ENCODE assay signal across 24 mouse cellular contexts in the genomic region with DNA sequence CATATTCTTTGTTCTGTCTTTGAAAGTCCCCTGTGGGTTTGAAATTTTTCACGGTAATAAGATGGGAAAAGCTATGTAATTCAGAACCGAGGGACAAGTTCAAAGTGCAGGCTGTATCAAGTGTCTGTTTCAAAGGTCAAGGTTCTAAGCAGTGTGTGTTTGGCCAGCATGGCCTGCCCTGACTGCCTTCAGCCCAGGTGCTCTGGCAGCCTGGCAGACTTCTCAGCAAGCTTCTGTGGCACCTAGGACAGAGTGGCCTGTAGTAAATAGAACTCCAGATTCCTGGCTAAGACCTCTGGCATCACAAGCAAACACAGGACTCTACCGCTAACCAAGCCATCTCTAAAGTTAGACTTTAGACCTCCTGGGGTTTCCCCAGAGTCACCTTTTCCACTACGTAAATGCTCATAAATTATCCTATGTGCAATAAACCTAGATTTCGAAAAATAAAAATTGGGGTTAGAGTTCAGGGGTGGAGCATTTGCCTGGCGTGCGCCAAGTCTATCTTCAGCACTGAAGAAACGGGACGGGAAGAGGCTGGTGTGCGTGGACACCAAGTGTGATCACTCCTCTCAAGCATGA.
DNase-seq lines count a peak whose midpoint lies in the region; ATAC-seq and TF ChIP-seq lines count a peak whose summit lies in the region.
"Had no signal": no experiment of that assay in that cellular context is flagged by ENCODE, and none has a peak within 500 bp of the region (broad histone marks: within the 10 kb centered on the region; RNA-seq: fewer than 3 reads in every experiment).

No protein-coding gene starts in this region.

- H3K9ac ChIP-seq in kidney, embryonic 15.5 days, result no peak overlapping the region
- H3K9ac ChIP-seq in intestine, postnatal 0 days (ENCODE audit: low read depth, low read length), result no peak overlapping the region
- H3K9ac ChIP-seq: embryonic facial prominence, embryonic 12.5 days; forebrain, embryonic 13.5 days; limb, embryonic 13.5 days; liver, embryonic 15.5 days; midbrain, embryonic 13.5 days; stomach, embryonic 15.5 days had no signal

- H3K27me3 ChIP-seq in kidney, embryonic 15.5 days, result peaks cover 14% of the 10 kb centered on the region; the same call in 1 of the 2 replicates
- H3K27me3 ChIP-seq in intestine, postnatal 0 days (replicated peaks; ENCODE audit: control insufficient read depth, insufficient read depth, low read length), result 0 out of 2 replicates have a peak, but pooled peaks cover 4% of the 10 kb centered on the region
- H3K27me3 ChIP-seq: embryonic facial prominence, embryonic 12.5 days; liver, embryonic 15.5 days; midbrain, embryonic 13.5 days; stomach, embryonic 15.5 days had no signal

- H3K27ac ChIP-seq in kidney, embryonic 15.5 days, result no peak overlapping the region
- peak overlapping the region; percentile 68 for H3K27ac ChIP-seq in intestine, postnatal 0 days (ENCODE audit: low read depth, low read length)
- H3K27ac ChIP-seq: embryonic facial prominence, embryonic 12.5 days; forebrain, embryonic 13.5 days; layer of hippocampus, adult 2 months; limb, embryonic 13.5 days; liver, embryonic 15.5 days; midbrain, embryonic 13.5 days; stomach, embryonic 15.5 days had no signal

- TF ChIP-seq CTCF in intestine, postnatal 0 days (IDR thresholded peaks at IDR 0.05; ENCODE audit: low read depth), result no peak

- peak; percentile 52 for DNase-seq in gastrocnemius, adult 18-20 months (ENCODE audit: low spot score)
- DNase-seq in gastrocnemius, postnatal 36 days, result no peak
- peak; percentile 82 for DNase-seq in kidney, adult 9 months
- DNase-seq in yolk sac, embryonic 10.5 days (ENCODE audit: low spot score), result peak; percentile 20
- DNase-seq in adipocyte (ENCODE audit: low spot score), result no peak
- DNase-seq: B cell, adult 2 months; cerebellum, adult 2 months; heart, postnatal 10 days; layer of hippocampus, postnatal 36 days; right cerebral cortex, postnatal 14 days; thymus, adult 18-20 months had no signal

- intact Hi-C loops in gastrocnemius, postnatal 36 days (cut with DNase I), result no loop called here

- no peak overlapping the region for H3K4me2 ChIP-seq in kidney, embryonic 15.5 days
- 0 out of 2 replicates have a peak overlapping the region, but pooled peaks have one; percentile 17 for H3K4me2 ChIP-seq in intestine, postnatal 0 days (replicated peaks; ENCODE audit: low read depth)
- H3K4me2 ChIP-seq: embryonic facial prominence, embryonic 12.5 days; forebrain, embryonic 13.5 days; heart, embryonic 11.5 days; limb, embryonic 13.5 days; liver, embryonic 15.5 days; midbrain, embryonic 13.5 days; stomach, embryonic 15.5 days had no signal

- H3K4me1 ChIP-seq in kidney, embryonic 15.5 days, result no peaks in the 10 kb centered on the region
- H3K4me1 ChIP-seq in intestine, postnatal 0 days (replicated peaks; ENCODE audit: control insufficient read depth, insufficient read depth, low read length), result peaks cover 7% of the 10 kb centered on the region; the same call in 1 of the 2 replicates
- H3K4me1 ChIP-seq: forebrain, embryonic 13.5 days; liver, embryonic 15.5 days; midbrain, embryonic 13.5 days; stomach, embryonic 15.5 days had no signal

- WGBS in kidney, embryonic 15.5 days, result 60% methylated on average over 10 of the region's 10 CpGs
- 37% methylated on average over 10 of the region's 10 CpGs for WGBS in intestine, postnatal 0 days

- no peak for ATAC-seq in kidney, embryonic 15.5 days (replicated peaks; ENCODE audit: low FRiP score)
- ATAC-seq in intestine, postnatal 0 days, result peak; percentile 90
- ATAC-seq: forebrain, embryonic 13.5 days; lung, postnatal 0 days; midbrain, embryonic 13.5 days had no signal

- H3K4me3 ChIP-seq in kidney, embryonic 15.5 days (replicated peaks), result no peak overlapping the region
- no peak overlapping the region for H3K4me3 ChIP-seq in intestine, postnatal 0 days (ENCODE audit: low read depth, low read length)
- H3K4me3 ChIP-seq: embryonic facial prominence, embryonic 12.5 days; erythroblast, embryonic 14.5 days; forebrain, embryonic 13.5 days; layer of hippocampus, adult 2 months; limb, embryonic 13.5 days; liver, embryonic 15.5 days; midbrain, embryonic 13.5 days; myocyte; stomach, embryonic 15.5 days had no signal

- no peaks in the 10 kb centered on the region for H3K36me3 ChIP-seq in kidney, embryonic 15.5 days
- no peaks in the 10 kb centered on the region for H3K36me3 ChIP-seq in intestine, postnatal 0 days (ENCODE audit: control insufficient read depth, insufficient read depth)
- H3K36me3 ChIP-seq: embryonic facial prominence, embryonic 12.5 days; limb, embryonic 13.5 days; liver, embryonic 15.5 days; midbrain, embryonic 13.5 days; stomach, embryonic 15.5 days had no signal

- H3K9me3 ChIP-seq in kidney, embryonic 15.5 days (replicated peaks), result no peaks in the 10 kb centered on the region
- no peaks in the 10 kb centered on the region for H3K9me3 ChIP-seq in intestine, postnatal 0 days (ENCODE audit: control insufficient read depth)
- H3K9me3 ChIP-seq: embryonic facial prominence, embryonic 12.5 days; forebrain, embryonic 13.5 days; limb, embryonic 13.5 days; liver, embryonic 15.5 days; midbrain, embryonic 13.5 days; stomach, embryonic 15.5 days had no signal

Comparison
In these comparisons a context has a peak if more than half of its experiments do, and no peak if none do; other contexts are left out.
1. DNase-seq: peak in gastrocnemius, adult 18-20 months (single experiment), kidney, adult 9 months (single experiment) and yolk sac, embryonic 10.5 days (single experiment); none in gastrocnemius, postnatal 36 days (0 of 2) and adipocyte (single experiment).